Mouse (Mus musculus) lung, postnatal 14 days (tissue): ENCODE measurements around the gene Slc7a7.

Experiments used
- DNase-seq: peaks from one replicate; pipeline ENCODE4 v3.0.0; 2021

Gene Slc7a7

DNA sequence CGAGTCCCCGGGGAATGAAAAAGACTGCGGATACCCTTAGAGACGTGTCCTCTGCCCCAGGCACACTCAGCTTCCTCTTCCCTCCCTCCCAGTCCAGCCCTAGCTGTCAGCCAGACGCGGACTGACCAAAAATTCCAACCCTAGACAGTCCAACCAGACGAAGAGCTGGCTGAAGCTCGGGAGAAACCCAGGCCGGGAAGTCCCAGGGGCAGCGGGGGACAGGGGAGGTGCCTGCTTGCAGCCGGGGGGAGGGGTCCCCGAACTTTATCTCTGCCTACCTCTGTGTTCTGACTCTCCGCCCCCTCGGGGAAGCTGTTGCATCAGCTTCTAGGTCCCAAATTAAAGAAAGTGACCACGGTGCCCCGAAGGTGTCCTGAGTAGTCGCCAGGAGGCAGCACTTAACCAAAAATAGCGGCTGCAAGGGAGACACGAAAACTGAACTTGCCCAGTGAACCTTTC lies at the start of gene Slc7a7:
Gene Slc7a7, minus strand, starts transcription at position 158 of the 459 bp plus-strand sequence.
- no peak for DNase-seq

GRCm38 (mm10) chr14:54464293-54465005 lies 46.9 kb upstream of the Slc7a7 start:
- DNase-seq, result peak; percentile 72

DNA sequence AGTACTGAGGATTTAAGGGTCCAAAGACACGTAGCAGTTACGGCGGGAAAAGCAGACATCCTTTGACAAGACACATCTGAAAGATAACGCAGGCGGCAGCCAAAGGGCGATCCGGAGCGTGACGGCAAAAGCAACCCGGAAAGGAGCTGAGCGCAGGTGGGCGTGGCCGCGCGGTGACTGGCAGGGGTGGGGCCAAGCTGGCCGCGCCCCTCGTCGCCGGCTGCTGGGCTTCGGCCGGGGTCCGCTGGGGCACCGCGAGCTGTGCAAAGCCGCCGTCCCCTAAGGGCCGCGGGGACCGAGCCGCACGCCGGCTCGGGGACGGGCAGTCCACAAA lies 46.3 kb upstream of the Slc7a7 start, which contains the start of gene Lrp10:
Gene Lrp10, plus strand, starts transcription at position 179 of the 334 bp plus-strand sequence.
- peak; percentile 92 for DNase-seq

- no peak for DNase-seq
These were observed 45.8 kb upstream of the Slc7a7 start for GRCm38 (mm10) chr14:54463108-54463958.

- no peak for DNase-seq
These were observed 44.6 kb upstream of the Slc7a7 start for GRCm38 (mm10) chr14:54462146-54462545.

GRCm38 (mm10) chr14:54457907-54458569 lies 40.5 kb upstream of the Slc7a7 start:
- no peak for DNase-seq

DNA sequence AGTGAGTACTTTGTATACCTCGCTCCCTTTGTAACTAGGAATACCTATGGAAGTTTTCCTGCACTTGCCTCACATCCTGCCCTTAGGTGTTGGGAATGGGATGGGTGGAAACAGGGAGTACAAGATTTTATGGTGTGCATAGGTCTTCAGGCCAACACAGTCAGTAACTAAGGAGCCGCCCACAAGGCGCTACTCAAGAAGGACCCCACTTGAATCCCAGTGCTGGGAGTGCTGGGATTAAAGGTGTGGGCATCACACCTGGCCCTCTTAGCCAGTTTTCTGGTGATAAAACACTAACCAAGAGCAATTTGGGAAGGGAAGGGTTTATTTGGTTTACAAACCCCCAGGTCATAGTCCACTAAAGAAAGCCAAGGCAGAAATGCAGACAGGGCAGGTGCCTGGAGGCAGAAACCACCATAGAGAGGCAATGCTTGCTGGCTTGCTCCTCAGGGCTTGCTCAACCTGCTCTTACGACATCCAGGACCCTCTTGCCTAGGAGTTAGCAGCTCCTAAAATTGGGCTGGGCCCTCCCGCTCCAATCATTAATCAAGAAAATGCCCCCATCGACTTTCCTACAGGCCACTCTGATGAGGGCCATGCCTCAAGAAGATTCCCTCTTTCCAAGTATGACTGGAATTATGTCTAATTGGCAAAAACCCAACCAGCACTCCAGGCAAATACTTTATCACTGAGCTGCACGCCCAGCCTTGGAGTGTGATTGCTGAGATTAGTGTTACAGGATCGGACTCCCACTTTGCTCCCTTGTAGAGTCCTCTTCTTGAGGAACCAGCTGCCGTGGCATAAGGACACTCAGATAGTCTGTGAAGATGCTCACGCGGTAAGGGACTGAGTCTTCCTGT lies 37.3 kb upstream of the Slc7a7 start:
- DNase-seq, result no peak

DNA sequence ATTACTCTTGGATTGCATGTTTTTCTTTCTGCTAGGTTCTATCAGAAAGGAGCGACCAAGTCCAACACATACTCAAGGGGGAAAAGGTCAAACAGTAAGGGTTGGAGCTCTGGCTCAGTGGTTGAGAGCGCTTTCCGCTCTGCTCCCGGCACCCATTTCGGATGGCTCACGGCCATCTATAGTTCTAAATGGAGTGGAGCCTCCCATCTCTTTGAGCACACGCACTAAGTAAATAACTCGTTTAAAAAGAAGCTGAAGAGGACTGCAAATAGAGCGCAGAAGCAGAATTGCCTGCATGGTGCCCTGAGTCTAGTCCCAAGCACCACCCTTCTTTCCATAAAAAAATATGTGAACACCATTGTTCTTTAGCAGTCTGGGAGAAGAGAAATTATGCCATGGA lies 36.0 kb upstream of the Slc7a7 start:
- no peak for DNase-seq

DNA sequence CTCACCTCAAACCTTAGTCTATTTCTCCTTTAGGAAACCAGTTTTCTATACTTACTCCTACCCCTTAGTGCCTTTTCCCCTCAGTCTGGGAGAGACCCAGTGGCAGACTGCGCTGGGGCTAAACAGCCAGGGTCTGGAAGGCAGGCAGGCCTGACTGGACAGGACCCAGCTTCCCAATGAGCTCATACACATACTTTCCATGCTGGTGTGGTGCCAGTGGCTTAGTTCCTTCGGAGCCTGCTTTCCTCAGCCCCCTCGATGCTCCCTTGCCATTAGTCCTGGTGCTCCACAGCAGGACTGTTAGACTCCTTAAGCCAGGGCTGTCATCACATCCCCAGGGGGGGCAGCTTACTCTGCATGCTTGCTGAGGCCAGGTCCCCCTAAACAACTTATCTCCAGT lies 27.9 kb upstream of the Slc7a7 start:
- peak; percentile 61 for DNase-seq

- peak; percentile 59 for DNase-seq
These were observed 26.4 kb upstream of the Slc7a7 start for GRCm38 (mm10) chr14:54443712-54444618.

DNA sequence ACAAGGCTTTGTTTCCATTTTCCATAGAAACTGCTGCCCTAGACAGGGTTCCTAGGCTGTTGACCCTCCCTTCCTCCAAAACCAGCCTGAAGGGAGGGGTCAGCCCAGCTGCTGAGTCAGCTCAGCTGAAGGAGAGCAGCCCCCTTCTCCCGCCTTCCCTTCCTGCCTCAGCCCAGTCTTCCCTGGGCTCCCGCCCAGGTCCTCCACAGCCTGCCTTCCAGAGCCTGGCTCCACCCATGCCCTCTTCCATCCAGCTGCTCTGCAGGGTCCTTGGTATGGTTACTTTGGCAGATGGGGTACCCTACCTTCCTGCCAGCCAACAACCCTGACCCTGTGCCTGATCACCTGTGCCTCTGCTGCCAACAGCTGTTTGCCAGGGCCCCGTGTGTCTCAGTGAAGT lies 25.6 kb upstream of the Slc7a7 start:
- peak; percentile 61 for DNase-seq

DNA sequence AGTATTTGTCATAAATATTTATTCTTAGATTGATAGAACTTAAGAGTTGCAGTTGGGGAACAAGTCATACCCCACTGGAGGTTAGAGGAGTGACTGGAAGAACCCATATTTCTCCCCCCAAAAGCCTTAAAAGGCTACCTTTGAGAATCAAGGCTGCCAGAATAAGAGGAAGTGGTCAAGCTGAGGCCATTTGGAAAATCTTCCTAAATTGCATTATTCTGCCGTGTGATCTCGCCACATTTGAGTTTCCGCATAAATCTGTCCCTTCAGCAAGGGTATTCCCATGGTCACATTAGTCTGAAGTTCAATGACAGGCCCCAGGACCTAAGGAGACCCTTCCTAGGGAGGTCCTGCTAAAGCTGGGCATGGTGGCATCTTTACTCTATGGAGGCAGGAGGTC lies 25.0 kb upstream of the Slc7a7 start:
- DNase-seq, result no peak

GRCm38 (mm10) chr14:54441365-54441764 lies 23.8 kb upstream of the Slc7a7 start:
- DNase-seq, result no peak

GRCm38 (mm10) chr14:54440538-54440937 lies 23.0 kb upstream of the Slc7a7 start:
- DNase-seq, result no peak

DNA sequence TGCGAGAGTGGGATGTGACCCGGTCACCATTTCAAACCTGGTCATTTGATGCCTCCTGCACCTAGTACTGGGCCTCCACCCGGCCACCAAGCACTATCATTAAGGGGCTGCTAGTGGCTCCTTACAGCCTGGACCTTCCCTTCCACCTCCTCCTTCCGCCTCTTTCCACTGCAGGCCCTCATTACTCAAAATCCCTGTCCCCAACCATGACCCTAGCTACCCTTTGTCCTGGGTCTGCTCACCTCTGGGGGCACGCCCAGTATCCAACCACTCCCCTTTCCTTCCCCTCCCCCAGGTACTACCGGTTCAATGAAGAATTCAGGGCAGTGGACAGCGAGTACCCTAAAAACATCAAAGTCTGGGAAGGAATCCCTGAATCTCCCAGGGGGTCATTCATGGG lies 22.0 kb upstream of the Slc7a7 start:
- DNase-seq, result no peak

DNA sequence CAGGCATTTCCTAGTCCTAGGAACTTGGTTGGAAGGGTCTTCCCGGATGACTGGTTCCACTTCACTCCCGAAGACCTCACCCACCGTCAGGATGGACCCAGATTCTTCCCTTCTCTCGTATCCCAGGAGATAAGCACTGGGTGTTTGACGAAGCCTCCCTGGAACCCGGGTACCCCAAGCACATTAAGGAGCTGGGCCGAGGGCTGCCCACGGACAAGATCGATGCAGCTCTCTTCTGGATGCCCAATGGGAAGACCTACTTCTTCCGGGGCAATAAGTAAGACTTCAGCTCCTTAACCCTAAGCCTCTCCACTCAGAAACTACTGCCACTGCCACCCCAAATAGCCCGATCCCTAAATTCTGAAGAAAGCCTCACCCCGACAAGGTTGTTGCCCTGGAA lies 21.6 kb upstream of the Slc7a7 start:
- DNase-seq, result no peak

GRCm38 (mm10) chr14:54435194-54435918 lies 17.8 kb upstream of the Slc7a7 start:
- no peak for DNase-seq

DNA sequence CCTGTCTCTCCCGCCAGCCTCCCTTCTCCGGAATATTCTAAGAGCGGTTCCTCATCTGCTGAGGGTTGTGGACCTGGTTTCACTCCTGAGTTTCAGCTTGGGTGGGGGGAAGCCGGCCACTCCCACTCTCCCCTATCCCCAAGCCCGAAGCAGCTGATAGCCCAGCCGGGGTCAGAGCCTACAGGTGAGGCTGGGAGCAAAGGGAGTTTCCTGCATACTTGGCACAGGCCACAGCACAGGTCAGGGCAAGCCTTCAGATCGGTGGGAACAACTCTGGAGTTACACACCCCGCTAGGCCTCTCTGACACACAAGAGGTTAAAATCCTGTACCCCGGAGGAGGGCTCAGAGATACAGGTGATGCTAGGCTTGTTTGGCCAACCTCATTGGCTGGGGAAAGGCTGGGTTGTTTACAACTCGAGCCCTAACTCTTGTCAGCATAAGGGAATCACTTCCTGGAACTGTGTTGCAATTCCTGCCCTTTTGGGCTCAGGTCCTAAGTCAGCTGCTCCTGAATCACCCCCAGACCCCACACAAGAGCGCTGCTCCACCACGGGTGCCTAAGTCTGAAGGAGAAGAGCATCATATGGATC lies 16.5 kb upstream of the Slc7a7 start:
- peak; percentile 46 for DNase-seq

DNA sequence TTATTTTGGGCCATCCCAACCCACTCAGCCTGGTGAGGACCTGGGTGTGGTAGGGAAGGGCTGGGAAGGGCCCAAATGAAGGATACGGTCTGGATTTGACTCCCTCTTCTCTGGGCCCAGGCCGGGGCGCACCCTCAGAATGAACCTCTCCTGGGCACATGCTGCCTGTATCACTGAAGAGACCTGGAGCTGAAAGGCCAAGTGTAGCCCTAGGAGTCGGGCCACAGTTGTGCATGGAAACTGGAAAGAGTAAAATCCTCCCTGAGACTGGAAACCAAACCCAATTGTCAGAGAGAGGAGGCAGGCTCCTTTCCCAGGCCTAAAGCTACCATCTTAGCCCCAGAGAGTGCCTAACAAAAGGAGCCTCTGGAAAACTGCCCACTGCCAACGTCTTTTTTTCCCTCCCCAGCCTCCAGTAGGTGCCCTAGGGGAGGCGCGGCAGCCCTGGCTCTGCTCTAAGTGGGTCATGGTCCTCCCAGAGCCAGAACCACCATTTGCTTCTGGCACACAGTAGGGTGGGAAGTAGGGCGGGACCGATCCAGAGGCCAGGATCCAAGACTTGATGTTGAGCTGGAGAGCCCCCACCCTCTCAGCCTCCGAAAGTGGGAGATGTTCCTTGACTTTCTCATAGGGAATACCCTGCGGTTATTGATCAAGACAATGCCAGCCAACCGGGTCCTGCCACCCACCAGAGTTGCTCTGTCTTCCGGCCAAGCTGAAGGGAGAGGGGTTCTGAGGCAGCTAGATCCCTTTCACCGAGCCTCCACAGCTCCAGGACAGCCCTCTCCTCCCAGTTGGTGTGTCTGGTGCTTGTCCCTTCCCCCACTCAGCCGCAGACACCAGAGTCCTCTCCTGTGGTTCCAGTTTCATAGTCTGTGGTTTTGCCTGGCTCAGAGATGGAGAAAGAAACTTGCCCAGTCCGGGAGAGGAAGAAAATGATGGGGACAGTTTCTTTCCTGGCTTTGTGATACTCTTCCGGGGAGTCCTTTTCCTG lies 15.6 kb upstream of the Slc7a7 start:
- DNase-seq, result no peak
